26 mouse cellular contexts compared by ENCODE assay signal in the genomic region with DNA sequence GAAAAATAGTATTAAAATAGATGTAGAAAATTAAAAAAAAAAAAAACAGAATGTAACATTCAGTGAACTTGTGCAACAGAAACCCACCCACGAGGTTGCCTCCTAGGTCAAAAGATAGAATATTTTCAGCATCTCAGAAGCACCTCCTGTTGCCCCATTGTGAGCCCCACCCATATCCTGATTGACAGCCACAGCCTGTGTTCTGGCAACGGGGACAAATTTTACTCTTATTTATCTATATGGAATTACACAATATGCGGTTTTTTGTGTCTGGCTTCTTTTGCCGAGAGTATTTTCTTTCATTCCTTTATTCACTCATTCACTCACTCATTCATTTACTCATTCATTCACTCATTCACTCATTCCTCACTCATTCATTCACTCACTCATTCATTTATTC.
A peak's percentile ranks its signal among the peaks of the same experiment; 100 is the strongest.
DNase-seq lines count a peak whose midpoint lies in the region; ATAC-seq lines count a peak whose summit lies in the region.
"Had no signal": no experiment of that assay in that cellular context is flagged by ENCODE, and none has a peak within 500 bp of the region (broad histone marks: within the 10 kb centered on the region; RNA-seq: fewer than 3 reads in every experiment).

No protein-coding gene starts in this region.

- 66% methylated on average over 4 of the region's 4 CpGs for WGBS in liver, embryonic 11.5 days

- no peaks in the 10 kb centered on the region for H3K27me3 ChIP-seq in liver, embryonic 11.5 days (replicated peaks; ENCODE audit: control insufficient read depth, insufficient read depth, low read length)
- H3K27me3 ChIP-seq: embryonic facial prominence, embryonic 13.5 days; forebrain, embryonic 15.5 days had no signal

- H3K9me3 ChIP-seq in liver, embryonic 11.5 days (ENCODE audit: control insufficient read depth, low read length), result no peaks in the 10 kb centered on the region
- H3K9me3 ChIP-seq: embryonic facial prominence, embryonic 10.5 days; embryonic facial prominence, embryonic 13.5 days; forebrain, embryonic 12.5 days; forebrain, embryonic 15.5 days; hindbrain, embryonic 10.5 days; hindbrain, embryonic 13.5 days had no signal

- no peak overlapping the region for H3K9ac ChIP-seq in liver, embryonic 11.5 days (ENCODE audit: low read depth, low read length)
- H3K9ac ChIP-seq: embryonic facial prominence, embryonic 13.5 days; forebrain, embryonic 12.5 days; forebrain, embryonic 15.5 days; hindbrain, embryonic 13.5 days had no signal

- H3K4me1 ChIP-seq in liver, embryonic 11.5 days (replicated peaks; ENCODE audit: control insufficient read depth, insufficient read depth, low read length), result no peaks in the 10 kb centered on the region
- H3K4me1 ChIP-seq: embryonic facial prominence, embryonic 13.5 days; forebrain, embryonic 12.5 days; forebrain, embryonic 15.5 days had no signal

- H3K36me3 ChIP-seq in liver, embryonic 11.5 days (ENCODE audit: control insufficient read depth, insufficient read depth, low read length), result no peaks in the 10 kb centered on the region
- H3K36me3 ChIP-seq: embryonic facial prominence, embryonic 10.5 days; embryonic facial prominence, embryonic 13.5 days; forebrain, embryonic 12.5 days; forebrain, embryonic 15.5 days; hindbrain, embryonic 10.5 days; hindbrain, embryonic 13.5 days had no signal

- DNase-seq in heart, adult 11 months, result peak; percentile 31
- DNase-seq in heart, postnatal 14 days, result no peak
- peak; percentile 3 for DNase-seq in 416B (ENCODE audit: low read depth)
- no peak for DNase-seq in liver, embryonic 11.5 days (ENCODE audit: low spot score)
- no peak for DNase-seq in c-Kit-positive CD71-positive TER-119-positive erythroid progenitor cells, embryonic 14.5 days (ENCODE audit: low spot score)
- DNase-seq: adrenal gland, adult 2 months; adrenal gland, postnatal 14 days; B cell, adult 2 months; cerebellum, adult 11-12 months; cerebellum, adult 8-10 months; cerebellum, postnatal 10 days; cerebellum, postnatal 36 days; embryo, embryonic 11 days; gastrocnemius, postnatal 25 days; heart, postnatal 36 days had no signal

- no peak overlapping the region for H3K4me3 ChIP-seq in liver, embryonic 11.5 days (ENCODE audit: low read depth, low read length)
- H3K4me3 ChIP-seq: embryonic facial prominence, embryonic 10.5 days; embryonic facial prominence, embryonic 13.5 days; erythroblast, embryonic 14.5 days; forebrain, embryonic 12.5 days; forebrain, embryonic 15.5 days; hindbrain, embryonic 10.5 days; hindbrain, embryonic 13.5 days had no signal

- intact Hi-C loops in heart, postnatal 14 days (cut with DNase I), result no loop called here

- peak; percentile 38; the same call in 1 of the 2 replicates for ATAC-seq in megakaryocyte, adult 5-6 weeks (ENCODE audit: poor library complexity, severe bottlenecking)
- no peak for ATAC-seq in liver, embryonic 11.5 days (replicated peaks; ENCODE audit: low FRiP score)
- ATAC-seq: CD4-positive, CD25-positive, alpha-beta regulatory T cell, adult 4 months; forebrain, embryonic 15.5 days; hindbrain, embryonic 16.5 days had no signal

- H3K4me2 ChIP-seq in liver, embryonic 11.5 days, result no peak overlapping the region
- H3K4me2 ChIP-seq: embryonic facial prominence, embryonic 13.5 days; forebrain, embryonic 12.5 days; forebrain, embryonic 15.5 days; heart, embryonic 11.5 days; hindbrain, embryonic 13.5 days had no signal

- no peak overlapping the region for H3K27ac ChIP-seq in liver, embryonic 11.5 days (ENCODE audit: low read depth, low read length)
- H3K27ac ChIP-seq: embryonic facial prominence, embryonic 10.5 days; embryonic facial prominence, embryonic 13.5 days; forebrain, embryonic 12.5 days; forebrain, embryonic 15.5 days; hindbrain, embryonic 10.5 days; hindbrain, embryonic 13.5 days had no signal

Comparison
In these comparisons a context has a peak if more than half of its experiments do, and no peak if none do; other contexts are left out.
1. DNase-seq: peak in heart, adult 11 months (single experiment) and 416B (single experiment); none in heart, postnatal 14 days (0 of 2), liver, embryonic 11.5 days (single experiment) and c-Kit-positive CD71-positive TER-119-positive erythroid progenitor cells, embryonic 14.5 days (single experiment).